Mouse (Mus musculus) layer of hippocampus, adult 18-20 months (tissue): Measurements from ENCODE around the gene Crabp1. TPM values are rescaled to one million over a fixed set of nuclear protein-coding genes. Genes with fewer than 3 reads are reported as not detected.

ENCODE experiments used
- total RNA-seq, 2 experiments: library from RNA; stranded (reverse); gene quantifications; 2 replicates each; pipeline ENCODE4 v1.2.3; 2021

Gene Crabp1
- total RNA-seq, 2 experiments from 2014 or later: 1.2 TPM; not detected in 1

Other genes starting within 250 kb of the Crabp1 start
- under 1 TPM in 1 of 2 experiments, not detected in 1; 0.10 TPM for gene Sh2d7, start 225.8 kb upstream of the Crabp1 start, total RNA-seq
- gene Cib2, start 204.5 kb upstream of the Crabp1 start, total RNA-seq: 10 to 100 TPM; 23.8 to 24.7 TPM
- gene Idh3a, start 178.4 kb upstream of the Crabp1 start, total RNA-seq: 100 to 1,000 TPM; 172 to 174 TPM
- 100 to 1,000 TPM; 106 to 117 TPM for gene Acsbg1, start 102.9 kb upstream of the Crabp1 start, total RNA-seq
- 10 to 100 TPM; 57.4 to 63.9 TPM for gene Dnaja4, start 65.9 kb upstream of the Crabp1 start, total RNA-seq
- 10 to 100 TPM; 60.1 to 61.9 TPM for gene Wdr61, start 30.2 kb upstream of the Crabp1 start, total RNA-seq
- 10 to 100 TPM; 49.0 to 49.3 TPM for gene Ireb2, start 99.0 kb downstream of the Crabp1 start, total RNA-seq
- gene Hykk, start 152.5 kb downstream of the Crabp1 start, total RNA-seq: 1 to 10 TPM; 2.7 to 2.8 TPM
- 100 to 1,000 TPM; 120 to 123 TPM for gene Psma4, start 186.0 kb downstream of the Crabp1 start, total RNA-seq
- gene AY074887, start 186.2 kb downstream of the Crabp1 start, total RNA-seq: not detected
- gene Chrna5, start 216.1 kb downstream of the Crabp1 start, total RNA-seq: 1 to 10 TPM; 8.2 to 9.0 TPM